Mouse (Mus musculus) granulocyte monocyte progenitor cell, adult 5-6 weeks (primary cell): ENCODE measurements around the gene Skp1a. TPM values are rescaled to one million over a fixed set of nuclear protein-coding genes. Genes with fewer than 3 reads are reported as not detected.
A peak's percentile ranks its signal among the peaks of the same experiment; 100 is the strongest.
"Not testable (repeated sequence)": the region's sequence is repeated elsewhere in the genome, so short reads cannot be mapped to it uniquely, and the experiment has no call there.

Experiments
- ATAC-seq: replicated peaks from 2 replicates; pipeline ENCODE4 v1.8.0; 2016; ENCODE audit warnings: mild to moderate bottlenecking, moderate TSS enrichment, inconsistent platforms; ENCODE audit not compliant: poor library complexity, severe bottlenecking
- total RNA-seq, 2 experiments: library from RNA; stranded (forward) in 1 of 2; stranded (reverse) in 1 of 2; fragments of 200-712, 200-1000 nt in 1 of 2; fragments of >200 nt in 1 of 2; fragmentation: Nextera tagmentation in 1 of 2; gene quantifications; 2 replicates each; pipeline ENCODE4 v1.2.3; 2014 to 2017

Skp1a gene
- 180 and 196 TPM in 2 replicates for total RNA-seq (2014; fragmentation: Nextera tagmentation)
- total RNA-seq (2017) = 242 and 266 TPM in 2 replicates

DNA sequence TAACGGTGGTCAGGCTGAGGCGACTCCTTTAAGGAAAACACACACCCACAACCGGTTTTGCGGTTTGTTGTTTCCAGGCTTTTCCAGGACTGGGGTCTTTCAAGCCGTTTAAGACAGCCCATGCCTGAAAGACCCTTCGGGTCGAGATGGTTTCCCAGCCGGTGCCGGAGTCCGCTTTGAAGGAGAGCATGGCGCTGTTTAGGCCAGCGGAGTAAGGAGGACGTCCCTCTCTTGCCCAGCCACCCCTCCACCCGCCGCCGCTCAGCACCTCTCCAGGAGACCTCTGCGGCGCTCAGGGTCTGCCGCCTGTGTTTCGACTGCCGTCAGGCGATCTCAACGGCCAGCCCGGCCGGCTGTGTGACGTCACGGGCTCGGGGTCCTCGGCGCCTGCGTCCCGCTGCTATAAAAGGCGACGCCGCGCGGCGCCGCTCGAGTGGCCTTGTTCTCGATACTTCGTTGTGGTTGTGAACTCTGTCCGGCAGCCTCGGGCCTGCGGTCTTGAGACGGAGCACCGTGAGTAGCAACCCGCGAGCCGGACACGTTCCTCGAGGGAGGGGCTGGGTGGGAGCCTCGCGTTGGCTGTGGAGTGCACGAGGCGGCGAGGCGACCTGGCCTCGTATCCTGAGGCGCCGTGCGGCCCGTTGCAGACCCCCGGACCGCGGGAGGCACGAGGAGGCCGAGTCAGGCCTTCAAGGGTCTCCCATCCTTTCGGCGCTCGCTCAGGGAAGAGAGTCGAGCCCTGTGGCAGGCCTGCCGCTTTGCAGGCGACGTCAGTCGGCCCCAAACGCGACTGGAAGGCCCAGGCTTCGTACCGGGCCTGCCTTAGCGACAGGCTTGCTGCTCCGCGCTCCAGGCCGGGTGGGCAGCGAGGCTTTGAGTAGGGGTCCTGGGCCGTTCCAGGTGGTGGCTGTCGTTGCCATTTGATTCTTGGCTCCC is at the start of gene Skp1a:
Gene Skp1a, plus strand, starts transcription at position 390 of the 936 bp plus-strand sequence.
- peak; percentile 90 for ATAC-seq

DNA sequence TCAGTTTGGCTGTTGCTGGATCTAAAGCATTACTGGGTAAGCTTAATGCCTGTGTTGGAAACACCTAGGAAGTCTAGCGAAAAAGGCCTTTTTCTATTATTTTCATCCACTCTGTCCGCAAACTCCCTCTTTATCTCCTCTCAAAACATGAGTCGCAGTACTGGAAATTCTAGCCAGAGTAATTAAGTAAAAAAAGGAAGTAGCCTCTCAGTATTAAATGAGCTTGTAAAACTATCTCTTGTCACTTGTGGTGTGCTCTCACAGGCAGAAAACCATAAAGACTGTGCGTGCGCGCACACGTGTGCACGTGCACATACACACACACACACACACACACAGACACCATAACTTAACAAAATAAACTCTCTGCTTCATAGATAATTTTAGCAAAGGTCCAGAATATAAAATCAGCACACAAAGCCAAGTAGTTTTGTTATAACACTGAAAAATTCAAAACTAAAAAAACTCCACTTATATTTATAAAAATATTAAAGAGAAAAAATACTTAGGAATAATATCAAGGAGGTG is 35.2 kb upstream of the Skp1a start:
- not testable (repeated sequence) for ATAC-seq

DNA sequence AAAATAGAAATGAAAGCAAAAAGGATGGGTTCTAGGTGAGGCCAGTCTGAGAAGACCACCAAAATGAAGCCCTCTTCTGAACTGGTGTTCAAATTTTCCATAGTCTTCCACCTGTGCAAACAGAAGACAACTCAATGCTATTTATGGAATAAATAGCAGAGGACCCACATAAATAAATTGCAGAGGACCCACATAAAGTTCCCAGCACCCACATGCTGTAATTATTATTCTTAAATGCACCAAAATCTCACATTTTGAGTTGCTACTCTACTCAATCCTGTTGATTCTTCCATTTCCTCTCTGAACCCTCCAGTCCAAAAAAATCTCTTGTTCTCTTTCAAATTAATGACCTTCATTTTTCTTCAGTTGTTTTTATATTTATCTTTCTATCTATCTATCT is 17.9 kb upstream of the Skp1a start, which contains the start of gene Olfr1371:
Gene Olfr1371, minus strand, starts transcription at position 101 of the 400 bp plus-strand sequence.
- ATAC-seq = no peak

DNA sequence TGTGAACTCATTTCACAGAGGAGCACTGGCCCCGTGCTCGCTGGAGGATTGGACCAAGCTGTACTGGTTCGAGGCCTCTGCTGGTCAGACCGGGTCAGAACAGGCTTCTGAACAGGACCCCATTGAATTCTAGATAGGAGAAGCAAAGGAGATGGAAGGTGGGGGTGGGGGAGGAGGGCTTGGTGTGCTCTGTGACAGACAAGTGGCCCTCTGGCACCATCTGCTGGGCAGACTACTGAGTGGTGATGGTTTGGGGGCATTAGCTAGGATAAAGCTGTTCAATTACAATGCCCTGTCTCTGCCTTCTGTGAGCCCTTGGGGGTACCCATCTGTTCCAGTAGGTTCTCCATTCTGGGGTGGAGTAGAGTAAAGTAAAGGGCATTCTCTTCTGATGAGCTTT is 11.5 kb upstream of the Skp1a start:
- peak; percentile 91 for ATAC-seq

DNA sequence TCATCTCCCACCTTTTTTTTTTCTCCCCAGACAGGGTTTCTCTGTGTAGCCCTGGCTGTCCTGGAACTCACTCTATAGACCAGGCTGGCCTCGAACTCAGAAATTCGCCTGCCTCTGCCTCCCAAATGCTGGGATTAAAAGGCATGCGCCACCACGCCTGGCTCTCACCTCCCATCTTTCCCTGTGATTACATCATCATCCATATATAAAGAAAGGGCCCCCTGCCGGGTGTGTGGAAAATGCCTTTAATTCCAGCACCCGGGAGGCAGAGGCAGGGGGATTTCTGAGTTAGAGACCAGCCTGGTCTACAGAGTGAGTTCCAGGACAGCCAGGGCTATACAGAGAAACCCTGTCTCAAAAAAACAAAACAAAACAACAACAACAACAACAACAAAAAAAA is 9.9 kb upstream of the Skp1a start:
- not testable (repeated sequence) for ATAC-seq

DNA sequence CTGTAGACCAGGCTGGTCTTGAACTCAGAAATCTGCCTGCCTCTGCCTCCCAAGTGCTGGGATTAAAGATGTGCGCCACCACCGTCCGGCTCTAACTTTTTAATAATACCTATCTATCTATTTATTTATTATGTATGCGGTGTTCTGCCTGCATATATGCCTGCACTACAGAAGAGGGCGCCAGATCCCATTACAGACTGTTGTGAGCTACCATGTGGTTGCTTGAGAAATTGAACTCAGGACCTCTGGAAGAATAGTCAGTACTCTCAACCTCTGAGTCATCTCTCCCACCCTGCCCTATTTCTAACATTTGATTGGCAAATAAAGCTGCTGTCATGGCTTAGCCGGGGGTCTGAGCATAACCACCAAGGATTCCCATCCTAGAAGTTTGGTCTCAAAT is 8.9 kb upstream of the Skp1a start:
- ATAC-seq = no peak; the same call in 1 of the 2 replicates

DNA sequence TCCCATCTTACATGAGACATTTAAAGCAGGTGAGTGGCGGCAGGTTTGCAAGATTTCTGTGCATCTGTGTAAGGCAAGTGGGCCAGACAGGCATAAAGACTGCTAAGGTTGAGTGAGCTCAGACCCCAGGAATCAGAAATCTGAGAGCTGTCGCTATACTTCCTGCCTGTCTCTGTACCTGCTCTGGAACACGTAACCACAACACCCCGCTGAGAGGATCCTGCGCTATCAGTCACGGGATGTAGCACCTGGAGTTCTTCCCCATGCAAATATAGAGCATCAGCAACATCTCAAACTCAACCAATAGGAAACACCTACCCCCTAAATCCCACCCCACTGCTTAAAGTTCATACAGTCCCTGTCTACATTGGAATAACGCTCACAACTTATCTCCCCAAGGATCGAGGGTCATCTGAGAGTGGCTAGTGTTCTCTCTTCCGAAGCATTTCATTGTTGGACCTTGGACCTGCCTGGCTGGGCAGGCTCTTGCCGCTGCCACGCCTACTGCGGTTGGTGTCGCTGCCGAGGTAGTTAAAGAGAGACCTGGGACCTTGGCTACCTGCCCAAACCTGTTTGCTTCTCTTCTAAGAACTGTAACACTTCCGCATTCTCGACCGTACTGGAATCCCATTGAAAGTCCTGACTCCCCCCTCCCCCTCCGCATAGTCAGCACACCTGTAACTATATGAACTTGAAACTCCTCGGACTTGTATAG is 7.7 kb upstream of the Skp1a start:
- peak; percentile 45 for ATAC-seq

DNA sequence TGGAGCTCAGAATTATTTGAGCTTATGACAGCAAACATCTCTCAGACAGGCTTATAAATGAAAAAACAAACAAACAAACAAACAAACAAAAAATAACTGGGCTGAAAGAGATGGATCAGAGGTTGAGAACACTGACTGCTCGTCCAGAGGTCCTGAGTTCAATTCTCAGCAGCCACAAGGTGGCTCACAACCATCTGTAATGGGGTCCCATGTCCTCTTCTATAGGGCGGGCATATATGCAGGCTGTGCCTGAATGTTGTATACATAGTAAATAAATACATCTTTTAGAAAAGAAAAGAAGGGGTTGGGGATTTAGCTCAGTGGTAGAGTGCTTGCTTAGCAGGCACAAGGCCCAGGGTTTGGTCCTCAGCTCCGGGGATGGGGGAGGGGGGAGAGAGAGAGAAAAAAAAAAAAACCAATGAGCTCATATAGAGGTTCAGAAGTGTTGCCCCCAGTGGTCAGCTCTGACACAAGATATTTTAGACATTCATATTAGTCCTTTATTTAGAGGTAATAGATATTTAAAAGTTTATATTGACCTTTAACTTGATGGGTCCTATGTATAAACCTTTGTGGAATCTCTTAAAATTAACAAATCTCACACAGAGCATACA is 5.7 kb upstream of the Skp1a start:
- no peak for ATAC-seq

DNA sequence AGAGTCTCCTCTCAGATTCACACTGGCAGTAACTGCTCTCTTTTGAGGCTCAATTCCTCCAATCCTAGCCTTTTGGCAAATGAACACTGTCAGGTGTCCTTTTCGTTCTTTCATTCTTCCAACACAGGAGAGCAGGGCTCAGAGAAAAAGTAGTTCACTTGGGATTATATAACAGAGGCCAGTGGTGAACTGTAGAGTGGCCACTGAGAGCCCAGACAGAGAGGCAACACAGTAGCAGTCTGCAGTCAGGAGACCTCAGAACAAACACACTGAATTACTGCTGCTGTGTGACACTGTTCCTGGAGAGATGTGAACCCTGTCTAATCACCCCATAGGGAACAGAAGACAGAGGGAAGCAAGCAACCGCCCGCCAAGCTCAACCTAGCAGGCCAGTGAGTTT is 4.7 kb upstream of the Skp1a start:
- ATAC-seq = no peak

DNA sequence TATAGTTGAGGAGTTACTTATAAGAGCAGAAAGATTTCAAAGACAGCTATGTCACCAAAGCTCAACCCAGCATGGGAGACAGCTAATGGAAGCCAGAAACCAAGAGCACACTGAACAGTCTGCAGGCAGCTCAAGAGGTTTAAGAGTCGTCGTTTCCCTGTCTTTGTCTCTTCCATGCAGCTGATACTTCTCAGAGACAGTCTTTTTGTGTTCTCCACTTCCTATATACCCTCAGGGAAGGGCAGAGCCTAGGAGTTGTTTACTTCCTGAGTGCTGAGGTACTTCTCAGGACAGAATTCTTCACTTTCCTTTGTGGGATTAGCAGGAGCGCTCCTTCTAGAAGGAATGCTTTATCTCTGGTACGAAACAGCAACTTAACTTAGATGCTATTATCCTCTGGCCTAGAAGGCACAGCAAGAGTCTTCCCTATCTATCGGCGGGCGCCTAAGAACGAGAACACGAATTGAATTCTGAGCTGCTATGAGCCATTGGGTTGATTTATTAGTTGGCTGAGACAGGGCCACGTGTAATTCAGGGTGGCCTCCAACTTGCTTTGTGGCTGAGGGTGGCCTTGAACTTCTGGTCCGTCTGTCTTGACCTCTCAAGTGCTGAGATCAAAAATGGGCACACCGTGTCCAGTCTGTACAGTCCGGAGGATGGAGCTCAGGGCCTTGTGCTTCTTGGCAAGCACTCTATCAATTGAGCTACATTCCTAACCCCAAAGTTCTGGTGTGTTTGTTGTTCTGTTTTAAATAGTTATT is 4.1 kb upstream of the Skp1a start:
- no peak for ATAC-seq

DNA sequence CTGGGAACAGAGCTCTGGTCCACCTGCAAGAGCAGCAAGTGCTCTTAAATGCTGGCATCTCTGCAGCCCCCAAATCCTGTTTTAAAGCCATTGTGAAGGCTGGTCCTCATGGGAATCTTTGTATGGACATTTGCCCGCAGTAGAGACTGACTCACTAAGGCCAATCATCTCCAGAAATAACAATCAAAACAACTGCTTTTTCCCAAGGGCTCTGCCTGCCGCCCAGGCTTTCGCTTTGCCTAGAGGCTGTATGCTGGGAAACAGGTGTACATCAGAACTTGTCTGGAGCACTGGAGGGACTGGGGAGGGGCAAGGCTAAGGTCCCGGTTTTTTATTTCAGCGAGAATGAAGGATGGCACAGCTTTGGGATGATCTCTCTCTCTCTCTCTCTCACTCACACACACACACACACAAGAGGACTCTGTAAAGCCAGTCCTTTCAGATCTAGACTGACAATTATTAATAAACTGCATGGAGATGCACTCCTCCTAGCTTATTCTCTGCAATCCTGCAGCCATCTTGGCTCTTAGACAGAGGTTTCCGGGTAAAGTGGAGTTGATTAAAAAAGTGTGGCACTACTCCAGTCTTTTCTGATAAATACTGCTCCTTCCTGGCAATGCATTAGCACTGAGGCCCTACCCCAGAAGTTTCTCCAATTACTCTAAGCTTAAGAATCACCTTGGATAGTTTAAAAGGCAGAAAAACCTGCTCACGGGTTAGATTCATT is 2.9 kb upstream of the Skp1a start:
- no peak for ATAC-seq

DNA sequence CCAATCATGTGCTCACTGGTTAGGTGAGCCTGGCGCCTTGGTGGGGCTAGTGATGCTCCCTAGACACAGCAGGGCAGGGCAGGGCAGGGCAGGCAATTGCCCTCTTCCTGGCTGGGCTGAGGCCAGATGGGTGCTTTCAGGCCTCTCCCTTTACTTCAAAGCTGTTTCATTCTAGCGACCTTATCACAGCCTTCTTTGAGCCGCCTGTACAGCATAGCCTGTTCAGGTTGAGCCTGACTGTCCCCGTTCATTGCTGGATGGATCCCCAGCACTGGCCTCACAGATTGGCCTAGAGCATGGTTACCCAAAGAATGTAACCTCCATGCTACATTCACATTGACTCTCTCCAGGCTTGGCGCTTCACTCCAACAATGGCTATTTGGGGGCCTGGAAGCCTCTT is 1.1 kb upstream of the Skp1a start:
- no peak for ATAC-seq

DNA sequence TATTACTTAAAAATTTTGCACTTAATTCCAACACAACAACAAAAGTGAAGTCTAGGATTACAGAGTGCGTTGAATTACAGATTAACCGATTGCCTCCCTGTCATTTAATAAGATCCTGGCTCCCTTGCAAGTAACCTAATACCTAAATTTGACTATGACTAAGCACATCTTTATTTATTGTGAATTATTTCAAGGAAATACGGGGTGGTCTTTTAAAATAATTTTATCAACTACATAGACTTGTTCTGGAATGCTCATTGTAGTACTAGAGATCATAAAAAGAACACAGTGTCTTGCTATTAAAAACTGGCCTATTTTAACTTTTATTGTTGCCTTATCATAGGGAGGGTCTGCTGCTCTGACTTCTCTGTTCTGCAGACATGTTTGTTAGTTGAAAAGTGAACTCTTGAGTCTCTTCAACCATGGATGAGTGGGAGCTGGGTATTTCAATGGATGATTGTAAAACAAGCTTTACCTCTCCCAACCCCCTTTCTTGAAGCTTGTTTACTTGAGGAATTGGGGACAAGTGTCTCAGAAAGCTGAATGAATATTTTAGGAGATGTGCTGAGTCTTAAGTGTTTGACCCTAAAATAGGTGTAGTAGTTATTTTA is 1.4 kb downstream of the Skp1a start:
- no peak for ATAC-seq

DNA sequence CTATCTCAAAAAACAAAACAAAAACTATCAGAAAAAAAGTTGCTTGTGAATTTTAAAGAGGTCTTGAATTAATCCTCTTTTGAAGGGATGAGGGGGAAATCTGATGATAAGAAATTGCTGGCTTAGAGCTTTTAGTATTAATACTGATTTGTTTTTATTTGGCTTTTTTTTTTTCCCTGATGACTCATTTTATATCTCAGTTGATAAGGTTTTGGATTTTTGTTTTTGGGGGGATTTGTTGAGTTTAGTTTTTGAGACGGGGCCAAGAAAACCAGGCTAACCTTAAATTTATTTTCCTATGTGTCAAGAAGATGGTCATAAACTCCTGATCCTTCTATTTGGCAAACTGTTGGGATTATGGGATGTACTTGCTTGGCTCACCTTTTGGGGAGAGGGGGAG is 2.1 kb downstream of the Skp1a start:
- no peak for ATAC-seq

DNA sequence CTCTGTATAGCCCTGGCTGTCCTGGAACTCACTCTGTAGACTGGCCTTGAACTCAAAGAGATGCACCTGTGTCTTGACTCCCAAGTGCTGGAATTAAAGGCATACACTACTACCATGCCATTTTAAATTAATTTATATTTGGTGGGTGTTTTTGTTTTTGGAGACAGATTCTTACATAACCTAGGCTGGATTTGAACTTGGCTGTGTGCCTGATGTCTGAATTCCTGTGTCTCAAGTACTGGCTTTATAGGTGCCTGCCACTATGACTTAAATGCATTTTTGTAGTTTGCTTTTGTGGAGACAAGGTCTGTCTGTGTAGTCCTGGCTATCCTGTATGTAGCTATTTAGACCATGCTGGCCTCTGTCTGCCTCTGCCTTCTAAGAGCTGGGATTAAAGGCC is 2.7 kb downstream of the Skp1a start:
- ATAC-seq = no peak

DNA sequence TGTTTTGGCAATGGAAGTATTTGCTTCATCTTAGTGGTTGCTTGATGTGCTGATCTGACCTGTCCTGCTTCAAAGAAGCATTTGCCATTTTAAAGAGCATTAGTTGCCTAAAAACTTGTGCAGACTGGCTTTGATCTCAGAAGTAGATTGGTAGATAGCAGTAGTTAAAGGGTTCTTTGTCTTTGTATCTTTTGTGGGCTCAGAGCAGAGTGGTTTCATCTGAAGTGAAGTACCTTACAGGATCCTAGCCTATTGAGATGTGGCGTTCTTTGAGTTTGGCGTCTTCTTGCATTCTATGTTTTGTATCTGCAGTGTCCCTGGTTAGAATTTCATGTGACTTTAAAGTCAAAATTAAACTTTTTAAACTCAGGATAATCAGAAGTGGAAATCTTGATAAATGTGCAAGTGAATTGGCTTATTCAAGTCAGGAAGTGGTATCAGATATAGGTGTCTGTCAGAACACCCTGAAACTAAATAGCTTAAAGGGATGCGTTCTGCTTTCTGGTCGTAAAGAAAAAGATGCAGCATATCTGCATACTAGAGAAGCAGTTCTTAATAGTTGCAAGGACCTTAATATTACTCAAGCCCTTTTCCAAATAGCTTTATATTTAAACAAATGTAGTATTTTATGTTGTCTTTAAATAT is 9.2 kb downstream of the Skp1a start:
- no peak for ATAC-seq

DNA sequence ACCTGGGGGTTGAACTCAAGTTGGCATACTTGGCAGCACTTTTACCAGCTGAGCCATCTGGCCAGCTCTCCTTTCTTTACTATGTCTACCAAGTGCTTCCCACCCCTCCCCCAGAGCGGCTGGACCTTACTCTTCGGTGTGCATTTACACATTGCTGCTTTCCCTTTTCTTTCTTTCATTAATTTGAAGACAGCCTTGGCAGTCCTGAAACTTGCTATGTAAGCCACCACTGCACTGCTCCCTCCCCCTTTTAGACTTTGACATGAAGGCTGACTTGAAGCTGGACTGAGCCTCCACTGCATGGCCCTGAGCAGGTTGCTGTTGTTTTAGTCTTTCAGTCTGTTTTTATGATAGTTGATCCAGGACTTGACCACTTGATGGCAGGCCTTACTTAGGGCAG is 17.7 kb downstream of the Skp1a start:
- no peak for ATAC-seq

DNA sequence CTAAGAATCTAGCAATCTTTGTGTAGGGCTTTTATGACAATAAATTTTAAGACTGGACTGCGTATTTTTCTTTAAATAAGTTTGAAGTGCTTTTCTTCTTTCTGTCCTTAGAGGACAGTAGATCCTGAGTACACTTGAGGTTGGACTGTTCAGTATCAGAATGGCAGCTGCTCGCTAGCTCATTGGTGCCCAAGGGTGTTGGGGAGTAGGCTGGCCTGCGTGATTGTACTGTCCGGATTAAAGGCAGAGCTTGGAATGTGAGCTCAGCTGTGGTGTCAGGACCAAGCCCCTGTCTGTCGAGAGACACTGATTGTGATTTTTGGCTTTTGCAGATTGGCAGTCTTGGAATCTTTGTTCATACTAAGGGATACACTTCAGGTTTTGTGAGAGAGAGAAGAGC is 20.0 kb downstream of the Skp1a start:
- no peak for ATAC-seq
